Mouse (Mus musculus) liver, embryonic 11.5 days (tissue): ENCODE results near the gene Actc1. TPM values are rescaled to one million over a fixed set of nuclear protein-coding genes. Genes with fewer than 3 reads are reported as not detected.

Experiments used
- ATAC-seq: fragments of 200-750 bp; cut with Nextera tagmentation; replicated peaks from 2 replicates; pipeline ENCODE4 v1.8.0; 2017; ENCODE audit warnings: moderate number of reproducible peaks, mild to moderate bottlenecking, moderate TSS enrichment, moderate library complexity; ENCODE audit not compliant: low FRiP score
- DNase-seq: peaks from one replicate; pipeline ENCODE4 v3.0.0-alpha.2; 2017; ENCODE audit warnings: low spot score
- H3K27ac ChIP-seq: fragments of 300-500 bp; sonication (generic); 2 replicates; pipeline ENCODE4 v1.5.1; 2014; ENCODE audit warnings: mild to moderate bottlenecking, low read depth, low read length, control low read depth
- H3K27me3 ChIP-seq: fragments of 300-500 bp; sonication (generic); replicated peaks from 2 replicates; pipeline ENCODE4 v1.6.1; 2014; ENCODE audit warnings: low read length, mixed read lengths; ENCODE audit not compliant: control insufficient read depth, insufficient read depth
- H3K36me3 ChIP-seq: fragments of 300-500 bp; sonication (generic); 2 replicates; pipeline ENCODE4 v1.6.1; 2014; ENCODE audit warnings: mild to moderate bottlenecking, low read length, moderate library complexity, mixed read lengths; ENCODE audit not compliant: control insufficient read depth, insufficient read depth
- H3K4me1 ChIP-seq: fragments of 300-500 bp; sonication (generic); replicated peaks from 2 replicates; pipeline ENCODE4 v1.6.1; 2014; ENCODE audit warnings: low read length, mixed read lengths; ENCODE audit not compliant: control insufficient read depth, insufficient read depth
- H3K4me2 ChIP-seq: fragments of 300-500 bp; sonication (generic); 2 replicates; pipeline ENCODE4 v1.6.1; 2014; ENCODE audit warnings: mild to moderate bottlenecking, control low read depth, moderate library complexity
- H3K4me3 ChIP-seq: fragments of 300-500 bp; sonication (generic); 2 replicates; pipeline ENCODE4 v1.5.1; 2014; ENCODE audit warnings: low read depth, low read length, control low read depth
- H3K9ac ChIP-seq: fragments of 300-500 bp; sonication (generic); 2 replicates; pipeline ENCODE4 v1.6.1; 2014; ENCODE audit warnings: low read depth, low read length, control low read depth
- H3K9me3 ChIP-seq: fragments of 300-500 bp; sonication (generic); 2 replicates; pipeline ENCODE4 v1.6.1; 2016; ENCODE audit warnings: low read length, inconsistent platforms, mixed read lengths; ENCODE audit not compliant: control insufficient read depth
- WGBS: fragments of 180-500 bp; shearing (Covaris S2); extraction: QIAGEN DNeasy Blood & Tissue Kit; methylation state at CpG from one replicate; pipeline ENCODE4 v1.1.7; 2014; 5-methylcytosine and 5-hydroxymethylcytosine counted together
- polyA plus RNA-seq: library from polyadenylated mRNA; unstranded; fragments of >200 nt; fragmentation: Nextera tagmentation; extraction: Ambion mirVana; gene quantifications from 2 replicates; pipeline ENCODE4 v1.2.1, GENCODE M21; 2014

Actc1 gene
- 40.9 and 96.3 TPM in 2 replicates for polyA plus RNA-seq

DNA sequence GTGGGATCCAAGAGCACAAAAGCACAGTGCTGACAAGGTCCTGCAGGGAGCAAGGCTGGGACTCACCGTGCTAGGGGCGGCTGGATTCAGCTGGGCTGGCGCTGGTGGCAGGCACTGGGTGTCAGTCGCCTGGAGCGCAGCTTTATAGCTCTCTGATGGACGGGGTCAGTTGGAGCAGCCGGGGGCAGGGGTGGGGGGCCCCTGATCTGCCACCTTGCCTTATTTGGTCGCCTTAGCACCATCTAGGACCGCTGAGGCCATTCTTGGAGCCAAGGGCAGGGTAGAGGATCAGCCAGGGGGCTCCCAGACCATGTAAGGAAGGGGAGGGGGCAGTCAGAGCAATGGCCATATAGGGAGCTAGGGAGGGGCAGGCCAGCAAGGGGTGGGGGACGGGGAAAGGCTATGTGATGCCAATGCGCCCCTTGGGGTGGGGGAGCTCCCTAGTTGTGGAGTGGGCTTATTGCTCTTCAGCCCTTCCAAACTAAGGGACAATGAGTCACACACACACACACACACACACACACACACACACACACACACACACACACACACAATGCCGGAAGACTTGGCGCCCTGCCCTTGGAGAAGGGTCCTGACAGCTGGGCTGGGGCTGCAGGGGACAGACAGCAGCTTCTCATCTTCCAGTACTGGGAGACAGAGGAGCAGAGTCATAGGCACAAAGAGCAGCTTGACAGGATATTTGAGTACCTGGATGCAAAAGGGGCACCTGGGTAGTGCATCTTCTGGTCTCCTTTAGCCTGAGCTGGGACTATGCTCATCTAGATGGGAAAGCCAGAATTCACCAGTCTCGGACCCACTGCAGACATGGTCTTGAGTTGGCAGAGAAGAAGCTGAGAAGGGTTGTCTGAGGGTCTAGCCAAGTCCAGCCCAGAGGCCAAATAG is at the start of gene Actc1:
Gene Actc1 (minus strand): TSS at position 853 of the 903 bp plus-strand sequence.
- no peaks in the 10 kb centered on the region for H3K27me3 ChIP-seq
- H3K36me3 ChIP-seq, result no peaks in the 10 kb centered on the region
- no peak within 1 kb of the TSS for H3K27ac ChIP-seq
- DNase-seq (no peak), ATAC-seq (no peak)
- no peak within 1 kb of the TSS for H3K4me2 ChIP-seq
- no peaks in the 10 kb centered on the region for H3K4me1 ChIP-seq
- H3K9me3 ChIP-seq, result no peaks in the 10 kb centered on the region
- 34% methylated on average over 14 of the region's 14 CpGs for WGBS
- H3K4me3 ChIP-seq, result no peak within 1 kb of the TSS
- no peak within 1 kb of the TSS for H3K9ac ChIP-seq

DNA sequence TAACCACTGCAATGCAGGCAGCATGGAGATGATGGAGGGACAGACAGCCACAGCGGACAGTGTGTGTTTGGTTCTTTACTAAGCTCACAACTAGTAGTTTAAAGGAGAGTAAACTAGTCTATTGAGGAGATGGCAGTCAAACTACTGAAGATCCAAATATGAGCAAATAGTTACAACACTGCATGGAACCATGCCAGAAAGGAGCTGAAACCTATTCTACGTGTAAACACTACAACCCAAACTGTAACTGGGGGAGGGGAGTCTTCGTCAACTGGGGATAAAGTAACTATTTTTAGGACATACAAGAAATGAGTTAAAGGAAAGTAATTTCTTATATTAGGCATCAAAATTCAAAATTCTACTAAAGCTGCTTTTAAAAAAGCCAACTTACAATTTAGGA is 49.1 kb upstream of the Actc1 start:
- no peaks in the 10 kb centered on the region for H3K9me3 ChIP-seq
- no peaks in the 10 kb centered on the region for H3K27me3 ChIP-seq
- WGBS, result 91% methylated on average over 3 of the region's 3 CpGs
- H3K36me3 ChIP-seq, result peaks cover 27% of the 10 kb centered on the region
- H3K4me1 ChIP-seq, result no peaks in the 10 kb centered on the region
- no peak overlapping the region for H3K4me3 ChIP-seq
- DNase-seq, result no peak
- H3K9ac ChIP-seq, result no peak overlapping the region
- no peak for ATAC-seq
- H3K4me2 ChIP-seq, result no peak overlapping the region
- H3K27ac ChIP-seq, result no peak overlapping the region

DNA sequence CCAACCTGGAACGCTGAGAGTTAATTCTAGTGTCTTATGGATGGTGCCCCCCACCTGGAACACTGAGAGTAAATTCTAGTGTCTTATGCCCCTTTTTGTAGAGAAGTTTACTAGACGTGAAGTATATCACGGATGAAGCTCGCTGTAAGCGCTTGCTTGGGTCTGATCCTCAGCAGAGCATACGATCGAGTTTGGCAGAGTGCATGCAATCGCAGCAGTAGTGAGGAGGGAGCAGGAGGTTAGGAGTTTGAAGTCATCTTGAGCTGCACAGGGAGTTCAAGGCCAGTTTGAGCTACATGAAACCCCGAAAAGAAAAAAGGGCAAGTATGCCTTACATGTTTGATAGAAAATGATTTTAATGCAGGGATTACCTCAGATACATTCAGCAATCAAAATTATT is 47.5 kb upstream of the Actc1 start:
- WGBS, result 95% methylated on average over 9 of the region's 9 CpGs
- Histone ChIP-seq H3K4me1 (no peaks in the 10 kb centered on the region), H3K36me3 (peaks cover 21% of the 10 kb centered on the region), H3K9ac (no peak overlapping the region), H3K4me3 (no peak overlapping the region), H3K4me2 (no peak overlapping the region), H3K27me3 (no peaks in the 10 kb centered on the region), H3K27ac (no peak overlapping the region), H3K9me3 (no peaks in the 10 kb centered on the region)
- no peak for ATAC-seq
- DNase-seq, result no peak

DNA sequence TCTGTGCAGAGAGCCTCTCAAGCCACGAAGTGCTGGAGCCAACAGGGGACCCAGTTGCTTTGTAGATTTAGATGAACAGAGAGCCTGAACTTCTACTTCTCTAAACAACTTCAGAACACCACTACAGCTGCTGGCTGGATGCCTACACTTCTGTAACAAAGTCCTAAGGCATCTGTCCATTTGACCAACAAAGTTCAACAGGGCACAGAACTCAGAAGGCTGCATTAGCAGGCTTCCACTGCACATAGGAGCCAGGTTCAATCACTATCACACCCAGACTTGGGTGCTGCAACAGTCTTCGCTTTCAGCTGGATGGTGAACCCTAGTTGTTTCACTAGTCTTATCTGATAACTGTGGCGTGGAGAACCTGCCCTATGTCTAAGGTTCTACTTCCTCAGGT is 46.5 kb upstream of the Actc1 start:
- Histone ChIP-seq H3K4me2 (no peak overlapping the region), H3K9me3 (no peaks in the 10 kb centered on the region), H3K36me3 (peaks cover 14% of the 10 kb centered on the region; the same call in 1 of the 2 replicates), H3K27me3 (no peaks in the 10 kb centered on the region), H3K9ac (no peak overlapping the region), H3K4me3 (no peak overlapping the region), H3K4me1 (no peaks in the 10 kb centered on the region), H3K27ac (no peak overlapping the region)
- ATAC-seq (no peak), DNase-seq (no peak)
- WGBS, result 70% methylated on average over 3 of the region's 3 CpGs

DNA sequence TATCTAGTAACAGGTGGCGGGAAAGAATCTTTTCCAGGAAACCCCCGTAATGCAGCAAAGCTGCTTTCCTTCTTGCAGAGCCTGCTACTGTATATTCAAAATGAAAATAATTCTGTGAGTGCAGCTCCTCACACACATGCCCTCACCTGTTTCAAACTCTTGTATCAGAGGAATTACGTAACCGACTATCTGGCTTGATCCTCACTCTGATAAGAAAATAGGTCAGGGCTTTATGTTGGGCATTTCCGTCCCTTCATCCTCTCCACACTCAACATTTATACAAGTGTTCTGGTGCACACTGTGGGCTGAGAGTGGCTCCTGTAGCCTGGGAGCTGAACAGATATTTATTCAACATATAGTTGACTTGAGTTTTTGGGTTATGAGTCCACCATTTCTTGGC is 45.8 kb upstream of the Actc1 start:
- 94% methylated on average over 5 of the region's 5 CpGs for WGBS
- H3K27me3 ChIP-seq, result no peaks in the 10 kb centered on the region
- no peak for DNase-seq
- peaks cover 11% of the 10 kb centered on the region; the same call in 1 of the 2 replicates for H3K36me3 ChIP-seq
- H3K4me1 ChIP-seq, result no peaks in the 10 kb centered on the region
- H3K4me3 ChIP-seq, result no peak overlapping the region
- ATAC-seq, result no peak
- no peak overlapping the region for H3K4me2 ChIP-seq
- H3K9ac ChIP-seq, result no peak overlapping the region
- no peak overlapping the region for H3K27ac ChIP-seq
- H3K9me3 ChIP-seq, result no peaks in the 10 kb centered on the region

DNA sequence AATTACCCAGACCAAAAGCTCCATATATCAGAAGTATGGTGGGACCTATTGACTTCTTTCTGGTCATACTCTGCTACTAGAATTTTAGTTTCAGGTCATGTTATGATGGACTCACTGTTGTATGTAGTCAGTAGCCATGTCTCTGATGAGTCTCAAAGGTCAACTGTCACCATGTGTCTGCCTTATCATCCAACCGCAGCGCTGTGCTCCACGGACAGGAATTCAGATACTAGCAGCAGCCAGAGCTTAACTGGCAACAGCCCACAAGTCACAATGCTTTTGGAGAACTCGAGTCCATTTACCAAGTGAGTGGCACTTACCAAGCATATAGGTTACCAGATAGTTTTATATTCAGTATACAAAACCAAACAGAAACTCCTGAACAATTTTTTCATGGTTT is 44.3 kb upstream of the Actc1 start:
- DNase-seq, result no peak
- H3K27ac ChIP-seq, result no peak overlapping the region
- no peak overlapping the region for H3K9ac ChIP-seq
- H3K9me3 ChIP-seq, result no peaks in the 10 kb centered on the region
- peak; percentile 84 for ATAC-seq
- no peaks in the 10 kb centered on the region for H3K4me1 ChIP-seq
- no peak overlapping the region for H3K4me3 ChIP-seq
- no peak overlapping the region for H3K4me2 ChIP-seq
- 61% methylated on average over 4 of the region's 4 CpGs for WGBS
- H3K27me3 ChIP-seq, result no peaks in the 10 kb centered on the region
- peaks cover 11% of the 10 kb centered on the region; the same call in 1 of the 2 replicates for H3K36me3 ChIP-seq

DNA sequence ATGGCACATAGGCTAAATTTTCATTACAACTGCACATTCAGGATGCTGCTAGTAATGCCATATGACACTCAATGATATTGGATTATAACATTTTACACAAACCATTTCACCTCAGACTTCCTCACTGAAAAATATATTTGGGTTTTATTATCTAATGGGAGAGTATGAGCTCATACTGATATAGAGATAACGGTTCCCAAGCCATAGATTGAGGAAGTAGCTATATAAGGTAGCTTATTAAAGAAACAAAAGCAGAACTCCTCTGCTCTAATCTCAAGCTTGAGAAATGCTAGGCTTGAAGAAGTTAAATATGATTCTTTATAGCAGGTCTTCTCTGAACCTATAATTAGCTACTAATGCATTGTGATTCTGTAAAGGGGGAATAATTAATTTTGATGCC is 43.2 kb upstream of the Actc1 start:
- Histone ChIP-seq H3K27me3 (no peaks in the 10 kb centered on the region), H3K9ac (no peak overlapping the region), H3K36me3 (peaks cover 8% of the 10 kb centered on the region; the same call in 1 of the 2 replicates), H3K4me1 (no peaks in the 10 kb centered on the region), H3K9me3 (no peaks in the 10 kb centered on the region), H3K4me3 (no peak overlapping the region), H3K27ac (no peak overlapping the region), H3K4me2 (no peak overlapping the region)
- DNase-seq, result no peak
- no peak for ATAC-seq
- 65% methylated on average over 1 of the region's 1 CpGs for WGBS

DNA sequence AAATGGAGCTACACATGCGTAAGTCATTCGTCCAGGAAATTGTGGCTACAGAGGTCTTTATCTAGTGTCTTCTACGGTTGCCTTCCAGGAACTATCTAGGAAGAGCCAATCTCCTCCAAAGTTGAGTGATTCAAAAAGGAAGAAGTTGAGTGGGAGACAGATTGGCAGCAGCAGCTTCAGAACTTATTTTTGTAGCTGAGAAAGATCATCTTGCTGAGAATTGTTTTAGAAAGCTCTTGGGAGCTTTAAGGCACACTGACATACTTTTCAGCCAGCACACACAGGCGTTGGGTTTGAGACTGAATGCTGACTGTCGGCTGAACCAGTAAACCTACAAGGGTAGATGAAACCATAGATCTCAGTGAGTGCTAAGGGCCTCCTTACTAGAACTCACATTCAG is 42.0 kb upstream of the Actc1 start:
- Histone ChIP-seq H3K9ac (no peak overlapping the region), H3K27ac (no peak overlapping the region), H3K4me2 (no peak overlapping the region), H3K4me3 (no peak overlapping the region), H3K36me3 (peaks cover 3% of the 10 kb centered on the region; the same call in 1 of the 2 replicates), H3K4me1 (no peaks in the 10 kb centered on the region), H3K27me3 (no peaks in the 10 kb centered on the region), H3K9me3 (no peaks in the 10 kb centered on the region)
- 62% methylated on average over 5 of the region's 5 CpGs for WGBS
- ATAC-seq, result no peak
- DNase-seq, result no peak

DNA sequence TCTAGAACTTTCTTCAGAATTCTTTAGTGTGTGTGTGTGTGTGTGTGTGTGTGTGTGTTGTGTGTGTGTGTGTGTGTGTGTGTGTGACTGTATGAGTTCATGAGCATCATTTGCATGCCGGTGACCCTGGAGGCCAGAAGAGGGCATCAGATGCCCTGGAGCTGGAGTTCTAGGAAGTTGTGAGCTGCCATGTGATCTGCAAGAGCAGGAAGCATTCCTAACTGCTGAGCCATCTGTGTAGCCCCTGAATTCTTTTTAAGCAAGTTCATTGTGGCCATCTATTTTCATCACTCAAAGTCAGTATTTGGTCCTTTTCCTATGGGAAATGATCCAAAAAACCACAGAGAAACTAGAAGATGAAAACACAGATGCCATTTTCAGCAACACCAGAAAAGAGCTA is 41.3 kb upstream of the Actc1 start:
- no peak overlapping the region for H3K9ac ChIP-seq
- no peak overlapping the region for H3K27ac ChIP-seq
- no peaks in the 10 kb centered on the region for H3K27me3 ChIP-seq
- no peak overlapping the region for H3K4me2 ChIP-seq
- H3K9me3 ChIP-seq, result no peaks in the 10 kb centered on the region
- no peak for ATAC-seq
- no peak overlapping the region for H3K4me3 ChIP-seq
- no peaks in the 10 kb centered on the region for H3K4me1 ChIP-seq
- WGBS, result 85% methylated on average over 1 of the region's 1 CpGs
- no peaks in the 10 kb centered on the region for H3K36me3 ChIP-seq
- no peak for DNase-seq
